Mouse (Mus musculus) embryonic fibroblast, embryonic 13.5 days (primary cell): ENCODE measurements around the gene Gm10491.

Source experiments
- CTCF ChIP-seq: IDR thresholded peaks from 2 replicates; pipeline ENCODE4 v1.5.1; 2011; ENCODE audit warnings: mild to moderate bottlenecking, control low read depth, low read length, moderate library complexity, borderline replicate concordance; ENCODE audit not compliant: insufficient read depth
- POLR2A ChIP-seq: IDR thresholded peaks from 2 replicates; pipeline ENCODE4 v1.6.1; 2011; ENCODE audit warnings: low read depth, mild to moderate bottlenecking, control low read depth, low read length, moderate library complexity

DNA sequence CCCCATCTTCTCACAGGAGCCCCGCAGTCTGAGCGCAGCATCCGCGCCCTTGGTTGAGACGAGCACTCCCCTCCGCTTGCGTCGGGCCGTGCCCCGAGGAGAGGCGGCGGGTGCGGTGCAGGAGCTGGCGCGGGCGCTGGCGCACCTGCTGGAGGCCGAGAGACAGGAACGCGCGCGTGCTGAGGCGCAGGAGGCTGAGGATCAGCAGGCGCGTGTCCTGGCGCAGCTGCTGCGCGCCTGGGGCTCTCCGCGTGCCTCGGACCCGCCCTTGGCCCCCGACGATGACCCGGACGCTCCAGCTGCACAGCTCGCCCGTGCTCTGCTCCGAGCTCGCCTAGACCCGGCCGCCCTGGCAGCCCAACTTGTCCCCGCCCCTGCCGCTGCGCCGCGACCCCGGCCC is 14.4 kb upstream of the Gm10491 start:
- TF ChIP-seq POLR2A (no peak), CTCF (no peak)
